Mouse (Mus musculus) liver, embryonic 14.5 days (tissue): ENCODE measurements around the gene Sytl3.
"Not testable (repeated sequence)": the region's sequence is repeated elsewhere in the genome, so short reads cannot be mapped to it uniquely, and the experiment has no call there.

Source experiments
- CTCF ChIP-seq: IDR thresholded peaks from 2 replicates; pipeline ENCODE4 v1.5.1; 2016; ENCODE audit warnings: antibody characterized with exemption, low read depth, control low read depth
- EP300 ChIP-seq: IDR thresholded peaks from 2 replicates; pipeline ENCODE4 v1.6.1; 2016; ENCODE audit warnings: antibody characterized with exemption, low read depth

DNA sequence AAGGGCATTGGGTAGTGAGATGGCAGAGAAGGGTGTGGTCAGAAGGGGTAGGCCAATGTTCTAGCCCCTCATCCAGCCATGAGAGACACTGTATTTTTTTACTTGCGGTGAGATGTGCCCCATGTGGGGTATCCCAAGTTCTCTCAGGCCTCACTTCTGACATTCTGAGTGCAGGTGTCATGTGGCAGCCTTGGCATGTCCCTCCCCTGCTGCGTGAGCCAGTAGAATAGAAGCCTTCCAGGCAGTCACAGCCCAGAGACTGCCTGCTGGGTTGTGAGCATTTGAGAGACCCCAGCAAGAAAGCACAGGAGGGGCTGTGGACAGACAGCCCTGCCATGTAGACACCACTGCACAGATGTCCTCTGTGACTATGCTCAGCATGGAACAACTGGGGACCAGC is 49.3 kb downstream of the Sytl3 start:
- TF ChIP-seq CTCF, EP300: not testable (repeated sequence)
